Mouse (Mus musculus): Measurements from ENCODE around the gene Bsdc1. TPM values are rescaled to one million over a fixed set of nuclear protein-coding genes. Genes with fewer than 3 reads are reported as not detected.
"Not testable (repeated sequence)": the region's sequence is repeated elsewhere in the genome, so short reads cannot be mapped to it uniquely, and the experiment has no call there.

Bsdc1 gene
- total RNA-seq, 2 experiments from 2014 or later: 24.7 to 32.4 TPM

GRCm38 (mm10) chr4:129513086-129513767, 51.8 kb downstream of the Bsdc1 start, which contains the start of gene Marcksl1:
TSS of gene Marcksl1 (plus strand) at chr4:129513581.
- peak; percentile 85 for DNase-seq

DNA sequence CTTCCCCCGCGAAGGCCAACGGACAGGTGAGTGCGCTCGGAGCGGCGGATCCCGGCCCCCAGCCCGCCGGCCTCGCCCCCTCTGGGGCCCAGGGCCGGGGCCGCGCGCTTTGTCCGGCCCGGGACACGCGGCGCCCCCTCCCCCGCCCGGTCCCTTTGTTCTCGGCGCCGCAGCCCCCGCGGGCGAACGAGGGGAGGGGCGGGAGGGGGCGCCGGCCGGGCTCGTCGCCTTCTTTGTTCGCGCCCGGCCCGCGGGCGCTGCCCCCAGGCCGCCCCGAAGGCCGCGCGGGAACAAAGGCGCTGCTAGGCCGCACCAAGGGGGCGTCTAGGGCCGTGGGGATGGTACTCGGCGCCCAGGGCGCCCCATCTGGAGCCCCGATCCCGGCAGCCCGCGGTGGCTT, 52.5 kb downstream of the Bsdc1 start:
- no peak for DNase-seq

- peak; percentile 81 for DNase-seq
Measured at GRCm38 (mm10) chr4:129514300-129514898, 53.0 kb downstream of the Bsdc1 start.

- no peak for DNase-seq
Measured at GRCm38 (mm10) chr4:129516925-129517324, 55.5 kb downstream of the Bsdc1 start.

DNA sequence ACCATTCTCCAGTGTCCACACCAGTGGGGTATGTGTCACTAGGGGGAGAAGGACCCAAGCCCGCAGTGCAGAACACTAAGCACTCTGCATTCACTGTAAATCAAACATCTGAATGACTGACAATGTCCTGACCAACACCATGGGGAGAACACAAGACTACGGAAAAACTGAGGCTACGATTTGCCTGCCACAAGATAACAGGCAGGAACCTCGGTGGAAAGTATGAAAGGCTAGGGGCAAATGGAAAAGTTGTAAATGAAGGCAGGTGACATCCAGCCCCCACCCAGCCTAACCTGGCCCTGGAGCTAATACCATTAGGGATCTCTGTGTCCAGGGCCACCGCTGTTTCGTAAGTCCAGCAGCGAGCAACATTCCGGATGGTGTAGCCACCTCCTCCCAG, 57.1 kb downstream of the Bsdc1 start:
- no peak for DNase-seq

DNA sequence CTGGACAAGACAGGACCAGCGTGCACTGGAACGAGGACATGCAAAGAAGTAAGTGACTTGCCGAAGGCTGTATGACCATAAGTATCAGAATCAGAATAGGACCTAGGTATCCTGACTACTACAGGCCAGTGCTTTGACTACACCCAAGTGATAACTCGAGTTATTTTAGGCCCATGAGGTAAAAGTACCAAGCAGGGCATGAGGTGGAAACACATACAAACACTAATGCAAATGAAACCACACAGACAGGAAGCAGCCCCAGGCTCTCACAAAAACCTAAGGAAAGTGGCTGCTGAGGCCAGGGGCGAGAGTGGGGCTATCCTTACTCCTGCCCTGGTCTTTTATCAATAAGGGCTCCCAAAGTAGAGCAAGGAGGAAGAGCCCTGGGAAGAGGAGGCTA, 64.0 kb downstream of the Bsdc1 start:
- no peak for DNase-seq

DNA sequence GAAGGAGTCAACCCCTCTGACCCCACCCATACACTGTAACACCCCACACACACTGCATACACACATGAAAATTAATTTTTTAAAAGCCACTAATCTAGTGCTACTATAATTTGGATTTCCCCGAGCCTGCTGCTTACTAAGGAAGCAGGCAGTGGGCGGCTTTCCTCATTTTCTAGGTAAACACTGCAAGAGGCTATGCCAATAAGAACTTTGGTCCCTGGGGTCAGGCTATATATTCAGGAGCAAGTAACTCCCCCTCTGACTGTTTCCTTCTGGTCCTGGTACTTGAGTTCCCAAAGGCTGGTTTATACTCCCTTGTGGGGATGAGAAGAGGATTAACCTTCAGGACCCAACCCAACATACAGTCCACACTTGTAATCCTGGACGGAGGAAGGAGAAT, 64.5 kb downstream of the Bsdc1 start:
- DNase-seq: no peak

DNA sequence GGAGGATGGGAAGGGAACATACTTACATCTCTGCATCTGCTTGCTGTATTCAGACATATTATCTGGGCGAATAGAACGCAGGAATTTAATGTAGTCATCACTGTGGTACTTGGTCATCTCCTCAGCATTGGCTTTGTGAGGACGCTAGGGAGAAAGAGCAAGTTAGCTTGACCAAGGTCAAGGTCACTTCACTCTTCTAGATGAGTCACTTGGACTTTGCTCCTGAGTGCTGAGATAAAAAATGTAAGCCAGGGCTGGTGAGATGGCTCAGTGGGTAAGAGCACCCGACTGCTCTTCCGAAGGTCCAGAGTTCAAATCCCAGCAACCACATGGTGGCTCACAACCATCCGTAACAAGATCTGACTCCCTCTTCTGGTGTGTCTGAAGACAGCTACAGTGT, 67.5 kb downstream of the Bsdc1 start:
- not testable (repeated sequence) for DNase-seq

Other genes starting within 250 kb of the Bsdc1 start
- 1 to 10 TPM; 2.6 to 4.9 TPM for gene C77080, start 200.2 kb upstream of the Bsdc1 start, total RNA-seq (2021)
- 10 to 100 TPM; 63.6 to 64.4 TPM for gene Sync, start 174.0 kb upstream of the Bsdc1 start, total RNA-seq (2021)
- 10 to 100 TPM; 96.7 to 98.5 TPM for gene Rbbp4, start 126.2 kb upstream of the Bsdc1 start, total RNA-seq (2021)
- gene Zbtb8os, start 125.9 kb upstream of the Bsdc1 start, total RNA-seq (2021): 10 to 100 TPM; 24.2 to 25.4 TPM
- gene Zbtb8a, start 83.5 kb upstream of the Bsdc1 start, total RNA-seq (2021): 1 to 10 TPM; 2.9 to 4.7 TPM
- not detected for gene Zbtb8b, start 20.7 kb upstream of the Bsdc1 start, total RNA-seq (2021)
- gene Tssk3, start 29.4 kb downstream of the Bsdc1 start, total RNA-seq (2021): not detected
- gene Fam229a, start 29.6 kb downstream of the Bsdc1 start, total RNA-seq (2021): not detected
- gene Marcksl1, start 52.0 kb downstream of the Bsdc1 start, total RNA-seq (2021): 10 to 100 TPM; 24.4 to 31.8 TPM
- 10 to 100 TPM; 23.9 to 29.8 TPM for gene Hdac1, start 81.1 kb downstream of the Bsdc1 start, total RNA-seq (2021)
- gene Lck, start 112.1 kb downstream of the Bsdc1 start, total RNA-seq (2021): under 1 TPM in 1 of 2 experiments, not detected in 1; 0.59 TPM
- 1 to 10 TPM in 1 of 2 experiments, under 1 TPM in 1; 0.80 to 1.3 TPM for gene Fam167b, start 117.0 kb downstream of the Bsdc1 start, total RNA-seq (2021)
- gene Eif3i, start 139.1 kb downstream of the Bsdc1 start, total RNA-seq (2021): 100 to 1,000 TPM; 149 to 151 TPM
- gene Tmem234, start 139.1 kb downstream of the Bsdc1 start, total RNA-seq (2021): 10 to 100 TPM; 42.3 to 47.0 TPM
- 1 to 10 TPM in 1 of 2 experiments, under 1 TPM in 1; 0.61 to 2.6 TPM for gene Dcdc2b, start 152.7 kb downstream of the Bsdc1 start, total RNA-seq (2021)
- gene Iqcc, start 157.5 kb downstream of the Bsdc1 start, total RNA-seq (2021): 10 to 100 TPM; 12.7 to 14.6 TPM
- 10 to 100 TPM; 59.5 to 60.6 TPM for gene Ccdc28b, start 162.4 kb downstream of the Bsdc1 start, total RNA-seq (2021)
- gene Txlna, start 179.5 kb downstream of the Bsdc1 start, total RNA-seq (2021): 10 to 100 TPM; 31.6 to 37.5 TPM
- gene Kpna6, start 211.2 kb downstream of the Bsdc1 start, total RNA-seq (2021): 10 to 100 TPM; 56.4 to 63.3 TPM
- 1 to 10 TPM; 3.7 to 6.7 TPM for gene Tmem39b, start 235.3 kb downstream of the Bsdc1 start, total RNA-seq (2021)

Data from gastrocnemius, postnatal 10 days (tissue).